Mouse (Mus musculus) midbrain, postnatal 0 days (tissue): ENCODE results near the gene Spata5. TPM values are rescaled to one million over a fixed set of nuclear protein-coding genes. Genes with fewer than 3 reads are reported as not detected.

Source experiments
- ATAC-seq: fragments of 200-750 bp; cut with Nextera tagmentation; 2 replicates; pipeline ENCODE4 v1.8.0; 2017; ENCODE audit warnings: moderate number of reproducible peaks, mild to moderate bottlenecking, moderate TSS enrichment, moderate library complexity; ENCODE audit not compliant: low FRiP score
- DNase-seq: peaks from one replicate; pipeline ENCODE4 v3.0.0-alpha.2; 2015; ENCODE audit warnings: low spot score
- H3K27ac ChIP-seq: fragments of 300-500 bp; sonication (generic); 2 replicates; pipeline ENCODE4 v1.5.1; 2014; ENCODE audit warnings: low read depth, mild to moderate bottlenecking, low read length, mixed read lengths
- H3K27me3 ChIP-seq: fragments of 300-500 bp; sonication (generic); 2 replicates; pipeline ENCODE4 v1.6.1; 2014; ENCODE audit warnings: low read length, control low read depth, mixed read lengths; ENCODE audit not compliant: insufficient read depth
- H3K36me3 ChIP-seq: fragments of 300-500 bp; sonication (generic); 2 replicates; pipeline ENCODE4 v1.6.1; 2014; ENCODE audit warnings: low read length, control low read depth, mixed read lengths; ENCODE audit not compliant: insufficient read depth
- H3K4me1 ChIP-seq: fragments of 300-500 bp; sonication (generic); 2 replicates; pipeline ENCODE4 v1.6.1; 2014; ENCODE audit warnings: mild to moderate bottlenecking, control low read depth, antibody characterized with exemption, low read length, mixed read lengths; ENCODE audit not compliant: insufficient read depth
- H3K4me2 ChIP-seq: fragments of 300-500 bp; sonication (generic); 2 replicates; pipeline ENCODE4 v1.6.1; 2014; ENCODE audit warnings: low read depth, mild to moderate bottlenecking, low read length, mixed read lengths; ENCODE audit not compliant: poor library complexity, severe bottlenecking
- H3K4me3 ChIP-seq: fragments of 300-500 bp; sonication (generic); 2 replicates; pipeline ENCODE4 v1.5.1; 2014; ENCODE audit warnings: low read depth, mild to moderate bottlenecking, low read length, moderate library complexity
- H3K9ac ChIP-seq: fragments of 300-500 bp; sonication (generic); replicated peaks from 2 replicates; pipeline ENCODE4 v1.6.1; 2014; ENCODE audit warnings: mild to moderate bottlenecking, low read length, moderate library complexity, mixed read lengths; ENCODE audit not compliant: poor library complexity, severe bottlenecking
- H3K9me3 ChIP-seq: fragments of 300-500 bp; sonication (generic); 2 replicates; pipeline ENCODE4 v1.6.1; 2016; ENCODE audit warnings: low read length, control low read depth
- CTCF ChIP-seq: IDR thresholded peaks from 2 replicates; pipeline ENCODE4 v1.5.1; 2016; ENCODE audit warnings: antibody characterized with exemption, mild to moderate bottlenecking
- WGBS: fragments of 180-500 bp; shearing (Covaris S2); extraction: QIAGEN DNeasy Blood & Tissue Kit; methylation state at CpG from one replicate; pipeline ENCODE4 v1.1.7; 2014; 5-methylcytosine and 5-hydroxymethylcytosine counted together
- polyA plus RNA-seq: library from polyadenylated mRNA; unstranded; fragments of >200 nt; fragmentation: Nextera tagmentation; extraction: Ambion mirVana; gene quantifications from 2 replicates; pipeline ENCODE4 v1.2.1, GENCODE M21; 2015
- total RNA-seq: library from RNA; depleted of rRNA; stranded (reverse); fragments of >200 nt; gene quantifications from 2 replicates; pipeline ENCODE4 v1.2.3, GENCODE M21; 2014

The Spata5 gene
- total and polyA plus RNA-seq, 2 experiments from 2014 or later: 18.9 to 19.5 TPM

GRCm38 (mm10) chr3:37418341-37418740 lies 1.4 kb upstream of the Spata5 start:
- peaks cover 4% of the 10 kb centered on the region; the same call in 1 of the 2 replicates for H3K4me1 ChIP-seq
- H3K36me3 ChIP-seq: no peaks in the 10 kb centered on the region
- H3K27ac ChIP-seq: no peak overlapping the region
- H3K27me3 ChIP-seq: no peaks in the 10 kb centered on the region
- ATAC-seq (no peak), DNase-seq (no peak)
- H3K4me3 ChIP-seq: peak overlapping the region; percentile 67; the same call in 1 of the 2 replicates
- H3K9me3 ChIP-seq: no peaks in the 10 kb centered on the region
- H3K9ac ChIP-seq: 0 out of 2 replicates have a peak overlapping the region, but pooled peaks have one; percentile 64
- TF ChIP-seq CTCF: peak; percentile 23; the same call in 1 of the 2 replicates
- peak overlapping the region; percentile 64 for H3K4me2 ChIP-seq
- 73% methylated on average over 5 of the region's 5 CpGs for WGBS

- ATAC-seq: no peak
- Histone ChIP-seq H3K4me1 (peaks cover 4% of the 10 kb centered on the region; the same call in 1 of the 2 replicates), H3K9ac (peak overlapping the region; percentile 64), H3K9me3 (no peaks in the 10 kb centered on the region), H3K4me2 (peak overlapping the region; percentile 64), H3K4me3 (peak overlapping the region; percentile 67), H3K27me3 (no peaks in the 10 kb centered on the region), H3K27ac (peak overlapping the region; percentile 89), H3K36me3 (no peaks in the 10 kb centered on the region)
- peak; percentile 54 for DNase-seq
- WGBS: under 1% methylated on average over 30 of the region's 30 CpGs
- TF ChIP-seq CTCF: peak; percentile 50
Measured at GRCm38 (mm10) chr3:37418961-37419457, 687 bp upstream of the Spata5 start.

GRCm38 (mm10) chr3:37420072-37420471 lies 376 bp downstream of the Spata5 start, which contains the start of gene Nudt6:
Nudt6 (minus strand) TSS chr3:37420211.
- peak within 1 kb of the TSS; percentile 64 for H3K9ac ChIP-seq
- peak; percentile 95 for DNase-seq
- H3K4me1 ChIP-seq: peaks cover 4% of the 10 kb centered on the region; the same call in 1 of the 2 replicates
- under 1% methylated on average over 44 of the region's 50 CpGs for WGBS
- peak within 1 kb of the TSS; percentile 79 for H3K4me2 ChIP-seq
- peak within 1 kb of the TSS; percentile 67 for H3K4me3 ChIP-seq
- H3K36me3 ChIP-seq: no peaks in the 10 kb centered on the region
- H3K27ac ChIP-seq: peak within 1 kb of the TSS; percentile 89
- no peaks in the 10 kb centered on the region for H3K9me3 ChIP-seq
- TF ChIP-seq CTCF: no peak
- peak; percentile 91 for ATAC-seq
- H3K27me3 ChIP-seq: no peaks in the 10 kb centered on the region

- H3K4me3 ChIP-seq: peak overlapping the region; percentile 67
- no peak for TF ChIP-seq CTCF
- H3K36me3 ChIP-seq: 0 out of 2 replicates have a peak, but pooled peaks cover 4% of the 10 kb centered on the region
- ATAC-seq (no peak), DNase-seq (peak; percentile 17)
- no peaks in the 10 kb centered on the region for H3K9me3 ChIP-seq
- peaks cover 4% of the 10 kb centered on the region; the same call in 1 of the 2 replicates for H3K4me1 ChIP-seq
- peak overlapping the region; percentile 79 for H3K4me2 ChIP-seq
- WGBS: 0% methylated on average over 24 of the region's 24 CpGs
- H3K27me3 ChIP-seq: no peaks in the 10 kb centered on the region
- H3K9ac ChIP-seq: peak overlapping the region; percentile 51
- peak overlapping the region; percentile 89 for H3K27ac ChIP-seq
Measured at GRCm38 (mm10) chr3:37420641-37421040, 945 bp downstream of the Spata5 start.

- H3K27me3 ChIP-seq: no peaks in the 10 kb centered on the region
- H3K9ac ChIP-seq: peak overlapping the region; percentile 51; the same call in 1 of the 2 replicates
- peak overlapping the region; percentile 79 for H3K4me2 ChIP-seq
- WGBS: 7% methylated on average over 3 of the region's 3 CpGs
- no peak for DNase-seq
- ATAC-seq: no peak
- H3K4me3 ChIP-seq: peak overlapping the region; percentile 67
- no peak overlapping the region for H3K27ac ChIP-seq
- no peak for TF ChIP-seq CTCF
- H3K4me1 ChIP-seq: peaks cover 4% of the 10 kb centered on the region; the same call in 1 of the 2 replicates
- peaks cover 7% of the 10 kb centered on the region; the same call in 1 of the 2 replicates for H3K36me3 ChIP-seq
- H3K9me3 ChIP-seq: no peaks in the 10 kb centered on the region
Measured at GRCm38 (mm10) chr3:37421179-37421578, 1.5 kb downstream of the Spata5 start.

GRCm38 (mm10) chr3:37426069-37426468 lies 6.4 kb downstream of the Spata5 start:
- peaks cover 17% of the 10 kb centered on the region; the same call in 1 of the 2 replicates for H3K36me3 ChIP-seq
- no peak for TF ChIP-seq CTCF
- no peaks in the 10 kb centered on the region for H3K9me3 ChIP-seq
- H3K4me1 ChIP-seq: peaks cover 4% of the 10 kb centered on the region; the same call in 1 of the 2 replicates
- H3K4me2 ChIP-seq: no peak overlapping the region
- H3K27ac ChIP-seq: no peak overlapping the region
- H3K4me3 ChIP-seq: no peak overlapping the region
- no peaks in the 10 kb centered on the region for H3K27me3 ChIP-seq
- no peak for ATAC-seq
- no peak for DNase-seq
- WGBS: 100% methylated on average over 3 of the region's 3 CpGs
- no peak overlapping the region for H3K9ac ChIP-seq
